Mouse (Mus musculus) midbrain, embryonic 15.5 days (tissue): Measurements from ENCODE around the gene Zfp287. TPM values are rescaled to one million over a fixed set of nuclear protein-coding genes. Genes with fewer than 3 reads are reported as not detected.

ENCODE experiments used
- ATAC-seq: fragments of 200-750 bp; cut with Nextera tagmentation; replicated peaks from 2 replicates; pipeline ENCODE4 v1.8.0; 2017; ENCODE audit warnings: moderate TSS enrichment
- H3K27ac ChIP-seq: fragments of 300-500 bp; sonication (generic); 2 replicates; pipeline ENCODE4 v1.5.1; 2015; ENCODE audit warnings: mild to moderate bottlenecking, inconsistent platforms
- H3K27me3 ChIP-seq: fragments of 300-500 bp; sonication (generic); replicated peaks from 2 replicates; pipeline ENCODE4 v1.6.1; 2015; ENCODE audit warnings: inconsistent platforms
- H3K36me3 ChIP-seq: fragments of 300-500 bp; sonication (generic); replicated peaks from 2 replicates; pipeline ENCODE4 v1.6.1; 2015; ENCODE audit warnings: inconsistent platforms
- H3K4me1 ChIP-seq: fragments of 300-500 bp; sonication (generic); 2 replicates; pipeline ENCODE4 v1.6.1; 2015; ENCODE audit warnings: inconsistent platforms
- H3K4me2 ChIP-seq: fragments of 300-500 bp; sonication (generic); 2 replicates; pipeline ENCODE4 v1.6.1; 2015; ENCODE audit warnings: inconsistent platforms, mild to moderate bottlenecking, moderate library complexity
- H3K4me3 ChIP-seq: fragments of 300-500 bp; sonication (generic); 2 replicates; pipeline ENCODE4 v1.5.1; 2015; ENCODE audit warnings: mild to moderate bottlenecking, inconsistent platforms
- H3K9ac ChIP-seq: fragments of 300-500 bp; sonication (generic); 2 replicates; pipeline ENCODE4 v1.6.1; 2015; ENCODE audit warnings: mild to moderate bottlenecking, inconsistent platforms
- H3K9me3 ChIP-seq: fragments of 300-500 bp; sonication (generic); 2 replicates; pipeline ENCODE4 v1.6.1; 2016; ENCODE audit warnings: inconsistent platforms
- WGBS: fragments of 180-500 bp; shearing (Covaris S2); methylation state at CpG from one replicate; pipeline ENCODE4 v1.1.7; 2015; ENCODE audit warnings: mixed read lengths; 5-methylcytosine and 5-hydroxymethylcytosine counted together
- polyA plus RNA-seq: library from polyadenylated mRNA; unstranded; fragments of >200 nt; fragmentation: Nextera tagmentation; extraction: Ambion mirVana; gene quantifications from 2 replicates; pipeline ENCODE4 v1.2.1, GENCODE M21; 2015

Gene Zfp287
- polyA plus RNA-seq, 1 experiment from 2014 or later = 24.9 TPM

DNA sequence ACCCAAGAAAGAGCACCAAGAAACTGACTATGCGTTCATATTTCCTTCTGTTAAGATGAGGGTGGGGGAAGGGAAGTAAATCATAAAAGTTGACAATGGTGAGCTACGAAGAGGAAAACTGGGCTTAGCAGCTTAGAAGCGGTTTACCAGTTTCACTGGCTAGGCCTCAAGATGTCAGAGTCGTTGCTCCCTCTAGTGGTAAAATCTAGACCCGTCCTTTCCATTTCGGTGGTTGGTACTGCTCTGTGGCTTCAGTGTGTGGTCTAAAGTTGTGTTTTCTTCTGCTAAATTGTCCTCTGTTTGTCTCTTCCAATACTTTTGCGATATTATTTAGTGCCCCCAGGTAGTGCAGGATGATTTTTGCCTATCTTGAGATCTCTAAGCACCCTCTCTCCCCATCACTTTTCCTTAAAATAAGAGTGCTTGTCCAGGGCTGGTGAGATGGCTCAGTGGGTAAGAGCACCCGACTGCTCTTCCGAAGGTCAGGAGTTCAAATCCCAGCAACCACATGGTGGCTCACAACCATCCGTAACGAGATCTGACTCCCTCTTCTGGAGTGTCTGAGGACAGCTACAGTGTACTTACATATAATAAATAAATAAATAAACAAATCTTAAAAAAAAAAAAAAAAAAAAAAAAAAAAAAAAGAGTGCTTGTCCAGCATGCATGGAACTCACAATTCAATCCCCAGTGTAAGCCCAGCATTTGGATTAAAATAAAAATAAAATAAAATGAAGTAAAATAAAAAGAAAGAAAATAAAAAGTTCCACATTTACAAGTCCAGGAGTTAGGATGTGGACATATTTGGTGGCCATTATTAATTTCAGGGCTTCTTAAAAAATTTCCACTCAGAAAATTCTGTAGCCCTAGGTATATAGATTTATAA lies 38.2 kb downstream of the Zfp287 start:
- no peak overlapping the region for H3K4me2 ChIP-seq
- H3K9ac ChIP-seq = no peak overlapping the region
- no peaks in the 10 kb centered on the region for H3K4me1 ChIP-seq
- no peaks in the 10 kb centered on the region for H3K9me3 ChIP-seq
- ATAC-seq = peak; percentile 75
- no peaks in the 10 kb centered on the region for H3K27me3 ChIP-seq
- no peak overlapping the region for H3K27ac ChIP-seq
- H3K4me3 ChIP-seq = no peak overlapping the region
- 19% methylated on average over 11 of the region's 11 CpGs for whole genome bisulfite sequencing
- H3K36me3 ChIP-seq = no peaks in the 10 kb centered on the region

DNA sequence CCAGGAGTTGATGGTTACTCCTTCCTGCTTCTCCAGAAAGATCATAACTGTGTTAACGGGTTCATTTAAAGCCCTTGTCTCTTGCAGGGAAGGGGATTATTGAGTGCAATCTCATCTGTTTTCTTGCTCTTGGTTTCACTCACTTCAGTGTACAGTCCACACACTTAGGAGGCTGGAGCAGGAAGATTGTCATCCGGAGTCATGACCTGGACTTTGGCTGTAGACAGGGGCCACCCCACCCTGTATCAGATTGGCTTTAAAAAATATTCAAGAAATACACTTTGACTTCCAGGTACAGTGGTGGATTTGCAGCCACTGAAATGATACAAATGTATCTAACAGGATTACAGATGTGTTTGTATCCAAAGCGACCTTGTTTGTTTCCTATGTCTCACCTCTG lies 40.1 kb downstream of the Zfp287 start:
- no peaks in the 10 kb centered on the region for H3K4me1 ChIP-seq
- no peak for ATAC-seq
- H3K27me3 ChIP-seq = no peaks in the 10 kb centered on the region
- H3K9ac ChIP-seq = no peak overlapping the region
- no peaks in the 10 kb centered on the region for H3K36me3 ChIP-seq
- 88% methylated on average over 3 of the region's 3 CpGs for WGBS
- H3K27ac ChIP-seq = no peak overlapping the region
- no peak overlapping the region for H3K4me2 ChIP-seq
- no peak overlapping the region for H3K4me3 ChIP-seq
- no peaks in the 10 kb centered on the region for H3K9me3 ChIP-seq

DNA sequence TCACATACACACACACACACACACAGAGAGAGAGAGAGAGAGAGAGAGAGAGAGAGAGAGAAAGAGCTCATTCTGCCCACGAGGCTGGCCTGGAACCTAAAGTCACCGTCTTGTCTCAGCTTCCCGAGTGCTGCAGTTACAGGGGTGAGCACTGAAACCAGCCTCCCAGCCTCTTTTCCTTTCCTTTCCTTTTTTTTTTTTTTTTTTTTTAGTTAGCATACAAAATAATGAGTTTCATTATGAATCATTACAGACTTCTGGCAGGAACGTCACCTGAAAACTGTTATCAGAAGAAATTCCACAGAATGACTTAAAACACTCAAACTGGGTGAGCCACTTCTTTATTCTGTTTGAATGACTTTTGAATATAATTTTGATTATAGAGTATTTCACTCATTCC lies 51.8 kb downstream of the Zfp287 start:
- Histone ChIP-seq H3K36me3 (no peaks in the 10 kb centered on the region), H3K27ac (no peak overlapping the region), H3K4me1 (peaks cover 10% of the 10 kb centered on the region), H3K9me3 (no peaks in the 10 kb centered on the region), H3K4me2 (no peak overlapping the region), H3K9ac (no peak overlapping the region), H3K4me3 (no peak overlapping the region), H3K27me3 (no peaks in the 10 kb centered on the region)
- 90% methylated on average over 4 of the region's 4 CpGs for WGBS
- no peak for ATAC-seq

DNA sequence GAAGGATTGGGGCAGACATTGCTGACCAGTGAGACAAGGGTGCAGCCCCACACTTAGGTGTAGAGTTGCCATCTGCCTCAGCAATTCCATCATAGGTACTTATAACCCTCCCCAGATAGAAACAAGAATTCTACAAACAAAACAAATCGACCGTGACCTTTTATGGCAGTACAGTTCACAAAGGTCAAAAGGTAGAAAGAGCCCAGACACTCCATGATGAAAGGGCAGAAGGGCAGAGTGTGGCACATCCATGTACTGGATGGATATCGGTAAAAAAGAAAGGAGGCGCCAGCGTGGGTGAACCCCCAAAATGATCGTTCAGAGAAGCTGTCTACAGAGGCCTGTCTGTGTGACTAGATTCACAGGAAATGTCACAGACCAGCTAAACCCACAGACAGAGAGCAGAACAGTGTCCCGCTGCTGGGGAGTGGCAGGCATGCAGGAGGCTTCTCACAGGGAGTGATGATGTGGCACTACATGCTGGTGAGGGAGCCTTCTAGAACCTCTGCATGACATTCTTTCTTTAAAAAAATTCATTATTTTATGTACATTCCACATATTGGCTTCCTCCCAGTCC lies 52.8 kb downstream of the Zfp287 start:
- Histone ChIP-seq H3K9me3 (no peaks in the 10 kb centered on the region), H3K36me3 (no peaks in the 10 kb centered on the region), H3K27me3 (no peaks in the 10 kb centered on the region), H3K9ac (no peak overlapping the region), H3K4me1 (peaks cover 10% of the 10 kb centered on the region), H3K27ac (no peak overlapping the region), H3K4me3 (no peak overlapping the region), H3K4me2 (no peak overlapping the region)
- WGBS = 95% methylated on average over 7 of the region's 7 CpGs
- no peak for ATAC-seq

DNA sequence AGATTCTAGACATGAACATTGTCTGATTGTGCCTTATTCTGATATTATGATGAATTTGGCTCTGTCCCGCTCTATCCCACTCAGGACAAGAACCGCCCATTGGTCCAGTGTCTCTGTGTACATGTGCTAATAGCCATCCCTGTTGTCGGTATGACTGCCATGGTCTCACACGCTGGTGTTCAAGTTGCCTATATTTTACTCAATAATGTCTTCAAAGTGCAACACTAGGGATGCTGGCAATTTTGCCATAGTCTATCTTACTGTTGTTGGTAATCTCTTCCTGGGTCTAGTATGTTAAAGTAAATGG lies 55.5 kb downstream of the Zfp287 start:
- Histone ChIP-seq H3K36me3 (no peaks in the 10 kb centered on the region), H3K9ac (no peak overlapping the region), H3K27me3 (no peaks in the 10 kb centered on the region), H3K27ac (peak overlapping the region; percentile 40; the same call in 1 of the 2 replicates), H3K4me3 (no peak overlapping the region), H3K4me1 (peaks cover 10% of the 10 kb centered on the region), H3K4me2 (no peak overlapping the region), H3K9me3 (no peaks in the 10 kb centered on the region)
- ATAC-seq = peak; percentile 45; the same call in 1 of the 2 replicates
- 86% methylated on average over 4 of the region's 4 CpGs for WGBS

DNA sequence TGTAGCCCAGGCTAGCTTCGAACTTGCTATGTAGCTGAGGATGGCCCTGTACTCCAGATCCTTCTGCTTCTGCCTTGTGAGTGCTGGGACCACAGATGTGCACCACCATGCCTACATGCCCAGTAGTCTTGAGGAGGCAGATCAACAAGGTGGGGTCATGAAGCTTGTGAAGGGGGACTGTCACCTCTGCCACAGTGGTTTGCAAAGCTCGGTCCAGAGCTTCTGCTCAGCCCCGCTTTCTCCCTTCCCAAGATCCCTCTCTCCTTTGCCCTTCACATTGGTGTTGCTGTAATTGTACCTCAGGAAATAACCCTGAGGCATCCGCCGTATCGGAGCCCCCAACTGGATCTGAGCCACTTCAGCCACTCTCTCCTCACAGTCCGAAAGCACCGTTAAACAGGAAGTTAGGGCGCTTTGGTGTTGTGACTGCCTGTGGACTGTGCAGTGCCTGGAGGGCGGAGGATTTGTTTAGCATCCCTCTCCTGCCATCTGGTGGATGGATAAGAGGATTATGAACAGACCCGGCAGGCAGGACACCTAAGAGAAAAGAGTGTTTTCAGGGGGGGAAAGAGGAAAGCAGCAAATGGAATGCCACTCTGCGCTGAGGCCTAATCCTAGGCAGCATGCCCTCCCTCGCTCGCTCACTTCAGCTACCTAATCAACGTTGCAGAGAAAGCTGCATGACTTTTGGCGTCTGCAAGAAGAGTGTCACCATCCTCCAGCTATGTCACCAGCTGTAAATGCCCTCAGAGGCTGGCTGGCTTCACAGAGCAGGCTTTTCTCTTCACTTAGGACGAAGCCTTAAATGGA lies 56.0 kb downstream of the Zfp287 start:
- H3K4me3 ChIP-seq = 0 out of 2 replicates have a peak overlapping the region, but pooled peaks have one; percentile 15
- peak overlapping the region; percentile 46 for H3K4me2 ChIP-seq
- H3K4me1 ChIP-seq = peaks cover 10% of the 10 kb centered on the region
- no peaks in the 10 kb centered on the region for H3K9me3 ChIP-seq
- H3K27ac ChIP-seq = peak overlapping the region; percentile 40
- no peaks in the 10 kb centered on the region for H3K36me3 ChIP-seq
- no peaks in the 10 kb centered on the region for H3K27me3 ChIP-seq
- 17% methylated on average over 17 of the region's 17 CpGs for WGBS
- peak; percentile 93 for ATAC-seq
- peak overlapping the region; percentile 5; the same call in 1 of the 2 replicates for H3K9ac ChIP-seq

DNA sequence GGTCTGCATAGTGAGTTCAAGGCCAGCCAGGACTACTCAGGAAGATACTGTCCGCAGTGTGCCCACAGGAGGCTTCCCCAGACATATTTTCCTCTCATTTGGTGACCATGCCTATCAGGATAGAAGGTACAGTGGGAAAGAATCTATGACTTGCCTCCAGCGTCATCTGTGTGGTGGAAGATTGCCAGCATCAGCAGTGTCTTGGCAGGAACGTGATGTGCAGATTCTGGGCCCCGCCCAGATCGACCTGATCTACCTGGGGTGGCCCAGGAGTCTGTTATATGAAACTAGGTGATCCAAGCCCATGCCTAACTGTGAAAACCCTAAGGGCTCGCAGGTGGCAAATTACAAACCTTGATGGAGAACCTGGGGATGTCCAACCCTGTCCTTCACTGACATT lies 61.7 kb downstream of the Zfp287 start:
- 89% methylated on average over 6 of the region's 6 CpGs for WGBS
- no peak overlapping the region for H3K27ac ChIP-seq
- H3K4me3 ChIP-seq = no peak overlapping the region

DNA sequence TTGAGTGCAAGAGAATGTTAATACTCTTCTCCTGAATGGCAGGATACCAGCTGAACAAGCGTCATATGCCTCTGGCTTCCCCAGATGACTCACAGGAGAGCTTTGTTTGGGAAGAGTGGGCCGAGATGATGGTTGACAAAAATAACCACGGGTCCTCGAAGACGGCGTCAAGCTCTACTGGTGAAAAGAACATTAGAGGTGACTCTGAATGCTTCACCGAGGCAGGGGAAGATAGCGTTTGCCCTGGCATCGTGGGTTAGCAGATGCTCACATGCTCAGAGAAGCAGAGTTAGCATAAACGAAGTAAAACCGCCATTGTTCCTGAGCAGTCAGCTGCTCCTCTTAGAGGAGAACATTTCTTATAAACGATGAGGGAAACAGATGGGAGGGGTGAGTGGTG lies 62.2 kb downstream of the Zfp287 start:
- no peak for ATAC-seq
- Histone ChIP-seq H3K36me3 (no peaks in the 10 kb centered on the region), H3K4me1 (no peaks in the 10 kb centered on the region), H3K4me3 (no peak overlapping the region), H3K27ac (no peak overlapping the region), H3K9me3 (no peaks in the 10 kb centered on the region), H3K9ac (no peak overlapping the region), H3K4me2 (no peak overlapping the region), H3K27me3 (no peaks in the 10 kb centered on the region)
- WGBS = 66% methylated on average over 12 of the region's 12 CpGs

More for the DNA sequence above, 61.7 kb downstream of the Zfp287 start:
- H3K27me3 ChIP-seq = no peaks in the 10 kb centered on the region
- H3K9ac ChIP-seq = no peak overlapping the region
- H3K9me3 ChIP-seq = no peaks in the 10 kb centered on the region
- no peak for ATAC-seq
- no peaks in the 10 kb centered on the region for H3K36me3 ChIP-seq
- H3K4me1 ChIP-seq = no peaks in the 10 kb centered on the region
- H3K4me2 ChIP-seq = no peak overlapping the region

DNA sequence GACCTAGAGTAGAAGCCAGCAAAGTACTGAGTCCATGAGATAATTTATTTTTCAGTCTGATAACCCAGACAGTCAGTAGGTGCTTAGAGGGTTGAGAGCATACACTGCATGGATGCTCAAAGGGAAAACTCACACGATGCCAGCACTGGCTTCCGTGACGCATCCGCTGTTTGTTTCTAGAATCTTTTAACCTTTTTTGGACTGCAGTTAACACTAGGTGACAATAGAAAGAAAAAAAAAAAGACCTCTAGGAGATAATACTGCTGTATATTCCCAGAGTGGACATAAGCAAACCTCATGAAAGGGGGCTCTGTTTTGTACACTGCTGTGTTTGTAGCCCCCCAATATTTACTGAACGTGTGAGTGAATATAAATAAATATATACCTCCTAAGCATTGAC lies 62.7 kb downstream of the Zfp287 start:
- H3K4me1 ChIP-seq = no peaks in the 10 kb centered on the region
- no peak overlapping the region for H3K9ac ChIP-seq
- no peaks in the 10 kb centered on the region for H3K36me3 ChIP-seq
- no peak overlapping the region for H3K27ac ChIP-seq
- no peak overlapping the region for H3K4me2 ChIP-seq
- H3K4me3 ChIP-seq = no peak overlapping the region
- 90% methylated on average over 5 of the region's 5 CpGs for WGBS
- no peak for ATAC-seq
- no peaks in the 10 kb centered on the region for H3K9me3 ChIP-seq
- H3K27me3 ChIP-seq = no peaks in the 10 kb centered on the region

DNA sequence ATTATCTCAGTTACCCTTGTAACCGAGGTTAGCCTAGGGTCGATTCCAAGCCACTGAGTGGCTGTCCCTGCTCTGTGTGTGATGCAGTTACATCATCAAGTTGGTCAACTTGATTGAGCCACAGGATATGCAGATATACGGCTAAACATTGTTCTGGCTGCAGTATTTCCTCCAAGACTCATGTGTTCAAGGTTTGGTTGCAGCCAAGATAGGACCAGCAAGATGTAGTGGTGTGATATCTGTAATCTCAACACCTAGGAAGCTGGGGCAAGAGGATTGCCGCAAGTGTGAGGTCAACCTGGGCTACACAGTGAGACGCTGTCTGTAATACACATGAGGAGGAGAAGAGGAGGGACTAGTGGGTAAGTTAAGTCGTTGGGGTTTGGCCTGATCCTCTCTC lies 67.5 kb downstream of the Zfp287 start:
- H3K9ac ChIP-seq = no peak overlapping the region
- no peak overlapping the region for H3K27ac ChIP-seq
- H3K27me3 ChIP-seq = no peaks in the 10 kb centered on the region
- WGBS = 90% methylated on average over 6 of the region's 6 CpGs
- no peaks in the 10 kb centered on the region for H3K9me3 ChIP-seq
- ATAC-seq = no peak
- H3K4me3 ChIP-seq = no peak overlapping the region
- no peaks in the 10 kb centered on the region for H3K4me1 ChIP-seq
- no peak overlapping the region for H3K4me2 ChIP-seq
- no peaks in the 10 kb centered on the region for H3K36me3 ChIP-seq

DNA sequence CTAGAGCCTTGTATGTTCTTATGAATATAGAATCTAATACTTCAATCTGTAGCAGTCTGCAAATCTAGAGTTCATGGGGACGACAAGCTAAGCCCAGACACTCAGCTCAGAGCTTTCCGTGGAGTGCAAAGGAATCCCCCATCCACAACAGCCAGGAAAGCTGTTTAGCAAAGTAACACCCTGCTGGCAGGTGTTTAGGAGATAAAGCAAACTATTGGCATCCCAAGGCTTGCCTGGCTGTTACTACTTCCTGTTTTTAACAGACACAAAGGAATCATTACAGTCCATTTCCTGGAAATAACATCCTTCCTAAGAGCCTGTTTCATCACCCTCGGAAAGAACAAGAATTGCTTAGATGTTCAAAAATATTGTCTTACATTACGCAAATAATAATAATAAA lies 70.8 kb downstream of the Zfp287 start:
- no peaks in the 10 kb centered on the region for H3K4me1 ChIP-seq
- H3K27ac ChIP-seq = no peak overlapping the region
- no peaks in the 10 kb centered on the region for H3K27me3 ChIP-seq
- no peak overlapping the region for H3K4me2 ChIP-seq
- no peak overlapping the region for H3K4me3 ChIP-seq
- no peak overlapping the region for H3K9ac ChIP-seq
- H3K36me3 ChIP-seq = no peaks in the 10 kb centered on the region
- no peaks in the 10 kb centered on the region for H3K9me3 ChIP-seq
- 64% methylated on average over 4 of the region's 4 CpGs for WGBS
- no peak for ATAC-seq

DNA sequence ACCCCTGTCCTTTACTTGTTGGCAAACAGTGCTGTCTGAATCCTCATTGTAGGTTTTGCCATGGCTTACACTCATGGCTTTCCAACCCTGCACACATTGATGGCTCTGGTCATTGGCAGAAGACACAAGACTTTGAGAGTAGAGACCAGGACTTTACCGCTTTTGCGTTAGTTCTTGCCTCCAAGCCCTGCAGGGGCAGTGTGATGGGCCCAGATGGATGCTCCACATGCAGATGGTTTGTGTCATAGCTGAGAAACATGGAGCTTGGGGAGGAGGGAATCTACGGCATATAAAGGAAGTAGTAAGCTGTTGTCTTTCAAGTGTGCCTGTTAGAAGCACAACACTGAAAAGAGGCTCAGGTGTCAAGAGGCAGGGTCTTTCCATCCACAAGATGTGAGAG lies 79.6 kb downstream of the Zfp287 start:
- no peak for ATAC-seq
- WGBS = 96% methylated on average over 3 of the region's 3 CpGs

More for the DNA sequence above, 79.6 kb downstream of the Zfp287 start:
- Histone ChIP-seq H3K4me2 (no peak overlapping the region), H3K27ac (no peak overlapping the region), H3K9ac (no peak overlapping the region), H3K4me3 (no peak overlapping the region), H3K4me1 (peaks cover 16% of the 10 kb centered on the region), H3K9me3 (no peaks in the 10 kb centered on the region), H3K36me3 (no peaks in the 10 kb centered on the region), H3K27me3 (no peaks in the 10 kb centered on the region)
